Mouse (Mus musculus): ENCODE measurements around the gene Cplane1.

Gene Cplane1

GRCm38 (mm10) chr15:8302944-8303343 is 134.0 kb downstream of the Cplane1 start:
- DNase-seq (ENCODE audit: low spot score): no peak

GRCm38 (mm10) chr15:8305474-8305873 is 136.6 kb downstream of the Cplane1 start:
- no peak for DNase-seq (ENCODE audit: low spot score)

GRCm38 (mm10) chr15:8317381-8317780 is 148.5 kb downstream of the Cplane1 start:
- DNase-seq (ENCODE audit: low spot score): no peak

GRCm38 (mm10) chr15:8319191-8319590 is 150.3 kb downstream of the Cplane1 start:
- no peak for DNase-seq (ENCODE audit: low spot score)
